Mouse (Mus musculus): Measurements from ENCODE around the gene Chrnb2.
A peak's percentile ranks its signal among the peaks of the same experiment; 100 is the strongest.

- TF ChIP-seq CTCF (IDR thresholded peaks at IDR 0.05; ENCODE audit: extremely low read depth, insufficient read length, insufficient replicate concordance, low read depth, low read length) (peak; percentile 46; the same call in 1 of the 2 replicates), POLR2A (IDR thresholded peaks at IDR 0.05; ENCODE audit: low read depth, low read length) (no peak)
Measured at GRCm38 (mm10) chr3:89714359-89715206, 49.8 kb downstream of the Chrnb2 start, which contains the start of gene Adar.

Measured in small intestine, adult 2 months (tissue).